22 mouse cellular contexts compared by ENCODE assay signal in genomic region chr9:53472806-53473518, GRCm38 (mm10).
DNase-seq lines count a peak whose midpoint lies in the region; ATAC-seq lines count a peak whose summit lies in the region.
"Had no signal": no experiment of that assay in that cellular context is flagged by ENCODE, and none has a peak within 500 bp of the region (broad histone marks: within the 10 kb centered on the region; RNA-seq: fewer than 3 reads in every experiment).

No protein-coding gene starts in this region.

- H3K4me1 ChIP-seq in heart, embryonic 11.5 days (ENCODE audit: control insufficient read depth, insufficient read depth, low read length) = no peaks in the 10 kb centered on the region; the same call in 1 of the 2 replicates
- peaks cover 10% of the 10 kb centered on the region; the same call in 1 of the 2 replicates for H3K4me1 ChIP-seq in heart, embryonic 15.5 days (replicated peaks)
- H3K4me1 ChIP-seq in lung, embryonic 15.5 days = no peaks in the 10 kb centered on the region
- no peaks in the 10 kb centered on the region for H3K4me1 ChIP-seq in forebrain, embryonic 13.5 days
- H3K4me1 ChIP-seq: embryonic facial prominence, embryonic 13.5 days; forebrain, embryonic 12.5 days; hindbrain, embryonic 15.5 days had no signal

- H3K27me3 ChIP-seq in heart, embryonic 11.5 days (ENCODE audit: control insufficient read depth, insufficient read depth, low read length) = no peaks in the 10 kb centered on the region
- H3K27me3 ChIP-seq in heart, embryonic 15.5 days = no peaks in the 10 kb centered on the region
- H3K27me3 ChIP-seq in lung, embryonic 15.5 days = no peaks in the 10 kb centered on the region
- H3K27me3 ChIP-seq in forebrain, embryonic 13.5 days = no peaks in the 10 kb centered on the region
- H3K27me3 ChIP-seq: embryonic facial prominence, embryonic 13.5 days; forebrain, embryonic 12.5 days; hindbrain, embryonic 15.5 days had no signal

- intact Hi-C loops in heart, postnatal 14 days (cut with DNase I) = no loop called here

- H3K4me2 ChIP-seq in heart, embryonic 11.5 days = no peak overlapping the region
- peak overlapping the region; percentile 11; the same call in 1 of the 2 replicates for H3K4me2 ChIP-seq in heart, embryonic 15.5 days
- no peak overlapping the region for H3K4me2 ChIP-seq in lung, embryonic 15.5 days
- H3K4me2 ChIP-seq in forebrain, embryonic 13.5 days = no peak overlapping the region
- H3K4me2 ChIP-seq: embryonic facial prominence, embryonic 13.5 days; forebrain, embryonic 12.5 days; hindbrain, embryonic 15.5 days had no signal

- no peak overlapping the region for H3K9ac ChIP-seq in heart, embryonic 11.5 days (ENCODE audit: low read depth, low read length)
- no peak overlapping the region for H3K9ac ChIP-seq in heart, embryonic 15.5 days
- H3K9ac ChIP-seq in lung, embryonic 15.5 days = no peak overlapping the region
- H3K9ac ChIP-seq in forebrain, embryonic 13.5 days = no peak overlapping the region
- H3K9ac ChIP-seq: embryonic facial prominence, embryonic 13.5 days; forebrain, embryonic 12.5 days; forebrain, postnatal 0 days; hindbrain, embryonic 15.5 days had no signal

- H3K9me3 ChIP-seq in heart, embryonic 11.5 days (replicated peaks; ENCODE audit: control insufficient read depth, low read length) = no peaks in the 10 kb centered on the region
- no peaks in the 10 kb centered on the region for H3K9me3 ChIP-seq in heart, embryonic 15.5 days (replicated peaks)
- no peaks in the 10 kb centered on the region for H3K9me3 ChIP-seq in lung, embryonic 15.5 days
- H3K9me3 ChIP-seq in forebrain, embryonic 13.5 days (replicated peaks) = no peaks in the 10 kb centered on the region
- H3K9me3 ChIP-seq: embryonic facial prominence, embryonic 13.5 days; forebrain, embryonic 12.5 days; G1E; hindbrain, embryonic 15.5 days had no signal

- H3K27ac ChIP-seq in heart, embryonic 11.5 days (ENCODE audit: low read depth, low read length) = no peak overlapping the region
- 0 out of 2 replicates have a peak overlapping the region, but pooled peaks have one; percentile 16 for H3K27ac ChIP-seq in heart, embryonic 15.5 days
- H3K27ac ChIP-seq in lung, embryonic 15.5 days = peak overlapping the region; percentile 71
- no peak overlapping the region for H3K27ac ChIP-seq in forebrain, embryonic 13.5 days
- H3K27ac ChIP-seq: embryonic facial prominence, embryonic 13.5 days; forebrain, embryonic 12.5 days; hindbrain, embryonic 15.5 days had no signal

- no peak overlapping the region for H3K4me3 ChIP-seq in heart, embryonic 11.5 days (ENCODE audit: low read depth, low read length)
- no peak overlapping the region for H3K4me3 ChIP-seq in heart, embryonic 15.5 days
- H3K4me3 ChIP-seq in lung, embryonic 15.5 days = no peak overlapping the region
- no peak overlapping the region for H3K4me3 ChIP-seq in forebrain, embryonic 13.5 days
- H3K4me3 ChIP-seq: embryonic facial prominence, embryonic 13.5 days; forebrain, embryonic 12.5 days; hindbrain, embryonic 15.5 days had no signal

- H3K36me3 ChIP-seq in heart, embryonic 11.5 days (ENCODE audit: control insufficient read depth, insufficient read depth, low read length) = no peaks in the 10 kb centered on the region
- no peaks in the 10 kb centered on the region for H3K36me3 ChIP-seq in heart, embryonic 15.5 days
- no peaks in the 10 kb centered on the region for H3K36me3 ChIP-seq in lung, embryonic 15.5 days
- peaks cover 42% of the 10 kb centered on the region for H3K36me3 ChIP-seq in forebrain, embryonic 13.5 days (ENCODE audit: poor library complexity, severe bottlenecking)

- ATAC-seq in heart, embryonic 11.5 days (replicated peaks; ENCODE audit: insufficient number of reproducible peaks, low FRiP score, low TSS enrichment) = 0 out of 2 replicates have a peak, but pooled peaks have one; percentile 39
- ATAC-seq in heart, embryonic 15.5 days (replicated peaks; ENCODE audit: insufficient number of reproducible peaks, insufficient read depth, low FRiP score, low read depth) = no peak
- ATAC-seq in lung, embryonic 15.5 days (ENCODE audit: borderline replicate concordance, extremely low read depth, low FRiP score, low TSS enrichment) = 0 out of 2 replicates have a peak, but pooled peaks have one; percentile 46
- no peak for ATAC-seq in forebrain, embryonic 13.5 days
- ATAC-seq: activated CD4-positive, CD25-positive, alpha-beta regulatory T cell, adult 4 months; CD4-positive, CD25-positive, alpha-beta regulatory T cell, adult 4 months; forebrain, postnatal 0 days; intestine, embryonic 16.5 days had no signal

- WGBS in heart, embryonic 11.5 days (ENCODE audit: insufficient replicate concordance) = 44% methylated on average over 9 of the region's 9 CpGs
- WGBS in heart, embryonic 15.5 days = 47% methylated on average over 9 of the region's 9 CpGs
- WGBS in lung, embryonic 15.5 days = 68% methylated on average over 9 of the region's 9 CpGs
- 80% methylated on average over 9 of the region's 9 CpGs for WGBS in forebrain, embryonic 13.5 days

- no peak for DNase-seq in heart, adult 18-20 months
- no peak for DNase-seq in heart, postnatal 14 days
- no peak for DNase-seq in lung, postnatal 14 days
- peak; percentile 13 for DNase-seq in retina, embryonic 14.5 days (ENCODE audit: low spot score)
- DNase-seq: adrenal gland, postnatal 14 days; B cell, adult 2 months; cerebellum, adult 18-20 months; cerebellum, adult 9-11 months; cerebellum, postnatal 36 days; forebrain, postnatal 0 days; gastrocnemius, postnatal 14 days had no signal

Comparison
In these comparisons a context has a peak if more than half of its experiments do, and no peak if none do; other contexts are left out.
1. ATAC-seq: peak in heart, embryonic 11.5 days (single experiment) and lung, embryonic 15.5 days (single experiment); none in heart, embryonic 15.5 days (single experiment) and forebrain, embryonic 13.5 days (single experiment).
2. H3K27ac ChIP-seq: peak in heart, embryonic 15.5 days (single experiment) and lung, embryonic 15.5 days (single experiment); none in heart, embryonic 11.5 days (single experiment) and forebrain, embryonic 13.5 days (single experiment).